Mouse (Mus musculus) v-Abl transformed pro-B cells (cell line): ENCODE measurements at regions not wholly inside any gene's neighbourhood (a gene's known extent, or its start where the extent isn't known, plus 50 kb on each side); places are given as distances from the start of the nearest gene placed in this dataset.

Experiments
- in situ Hi-C, 2 experiments: fragments of 400-800 bp; cut with MboI; formaldehyde crosslinking; loops; one replicate each; pipeline ENCODE4 v1.15.1; 2025; ENCODE audit not compliant: unreplicated experiment in 2 of 2

- in situ Hi-C loops, result no loop called here
These were observed 157.4 kb downstream of the Tmem17 start for GRCm38 (mm10) chr11:22669267-22669666.

GRCm38 (mm10) chr11:22671791-22672490 lies 160.1 kb downstream of the Tmem17 start:
- in situ Hi-C loops, result loop anchor here in 1 of 2 experiments (5.0 kb wide), 1 partner anchor 35 kb away; no protein-coding TSS in a partner anchor

DNA sequence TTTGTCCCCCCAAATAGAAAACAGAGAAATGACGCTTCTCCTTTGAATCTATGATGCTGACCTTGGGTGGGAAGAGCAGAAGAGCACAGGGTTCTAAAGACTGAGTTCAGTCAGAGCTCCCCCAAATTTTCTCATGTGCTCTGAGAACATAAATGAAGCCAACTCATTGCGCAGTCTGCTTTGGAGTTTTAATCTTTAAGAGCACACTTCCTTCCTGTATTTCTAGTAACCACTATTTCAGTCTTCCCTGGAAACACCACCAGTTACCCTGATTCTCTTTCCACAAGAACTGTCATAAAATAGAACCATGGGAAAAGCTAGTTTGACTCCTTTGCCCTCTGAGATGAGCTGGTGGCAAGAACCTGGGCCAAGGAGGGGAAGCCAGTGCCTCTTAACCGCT lies 163.2 kb downstream of the Tmem17 start:
- in situ Hi-C loops, result loop anchor here in 1 of 2 experiments (5.0 kb wide), 1 partner anchor 282 kb away; no protein-coding TSS in a partner anchor

GRCm38 (mm10) chr11:22675754-22676153 lies 163.9 kb downstream of the Tmem17 start:
- in situ Hi-C loops, result loop anchor here in 1 of 2 experiments (5.0 kb wide), 1 partner anchor 282 kb away; no protein-coding TSS in a partner anchor

GRCm38 (mm10) chr11:22677337-22677736 lies 165.4 kb downstream of the Tmem17 start:
- in situ Hi-C loops, result loop anchor here in 1 of 2 experiments (5.0 kb wide), 1 partner anchor 280 kb away; no protein-coding TSS in a partner anchor

DNA sequence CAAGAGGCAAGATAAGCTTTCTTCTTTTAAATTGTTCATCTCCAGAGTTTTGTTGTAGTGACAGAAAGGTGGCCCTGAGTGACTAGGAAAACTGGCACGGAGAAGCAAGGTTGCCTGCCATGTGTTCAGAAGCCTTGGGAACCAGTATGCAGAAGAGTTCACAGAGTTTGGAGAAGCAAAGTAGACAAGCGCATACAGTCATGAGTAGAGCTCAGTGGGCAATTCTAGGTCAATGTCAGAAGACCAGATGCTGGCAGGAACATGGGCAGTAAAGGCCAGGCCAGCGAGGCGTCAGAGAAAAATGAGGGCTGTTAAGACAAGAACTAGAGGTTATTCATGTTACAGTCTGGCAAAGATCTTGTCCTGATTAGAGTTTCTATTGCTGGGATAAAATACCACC lies 172.7 kb downstream of the Tmem17 start:
- in situ Hi-C loops, result no loop called here

DNA sequence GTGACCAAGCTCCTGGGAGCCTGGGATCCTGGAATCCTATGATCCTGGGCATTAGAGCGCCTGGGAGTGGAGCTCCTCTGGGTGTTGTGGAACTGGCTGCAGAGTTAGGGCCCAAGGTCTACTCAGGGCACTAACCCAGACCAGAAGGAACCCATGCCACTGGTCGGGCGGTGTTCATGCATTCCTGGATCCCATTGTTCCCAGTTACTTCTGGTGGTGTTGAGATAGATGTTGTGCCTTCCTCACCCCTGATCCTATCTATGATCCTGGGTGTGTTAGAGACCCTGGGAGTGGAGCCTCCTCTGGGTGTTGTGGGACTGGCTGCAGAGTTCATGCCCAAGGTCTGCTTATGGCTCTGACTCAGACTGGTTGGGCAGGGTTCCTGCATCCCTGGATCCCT lies 169.9 kb downstream of the B3gnt2 start:
- in situ Hi-C loops, result no loop called here

- in situ Hi-C loops, result no loop called here
These were observed 168.4 kb downstream of the B3gnt2 start for GRCm38 (mm10) chr11:22692281-22692857.

GRCm38 (mm10) chr11:22692941-22693341 lies 167.8 kb downstream of the B3gnt2 start:
- in situ Hi-C loops, result no loop called here

DNA sequence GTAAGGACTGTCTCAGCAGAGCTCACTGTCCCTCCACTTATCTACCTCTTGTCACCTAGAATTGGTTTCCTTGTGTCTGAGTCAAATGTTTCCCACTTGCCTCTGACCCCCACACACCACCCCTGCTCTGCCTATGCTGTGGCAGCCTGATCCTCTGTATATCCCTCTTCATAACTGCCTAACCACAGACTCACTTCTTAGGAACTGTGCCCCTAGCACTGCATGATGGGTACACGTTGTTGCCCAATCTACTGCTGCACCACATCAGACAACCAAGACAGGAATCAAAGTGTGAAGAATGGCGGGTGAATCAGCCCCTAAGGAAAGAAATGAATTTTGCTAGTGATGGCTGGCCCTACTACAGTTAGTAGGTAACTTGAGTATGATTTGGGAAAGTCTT lies 167.4 kb downstream of the B3gnt2 start:
- in situ Hi-C loops, result no loop called here

GRCm38 (mm10) chr11:22693984-22694383 lies 166.8 kb downstream of the B3gnt2 start:
- in situ Hi-C loops, result no loop called here

DNA sequence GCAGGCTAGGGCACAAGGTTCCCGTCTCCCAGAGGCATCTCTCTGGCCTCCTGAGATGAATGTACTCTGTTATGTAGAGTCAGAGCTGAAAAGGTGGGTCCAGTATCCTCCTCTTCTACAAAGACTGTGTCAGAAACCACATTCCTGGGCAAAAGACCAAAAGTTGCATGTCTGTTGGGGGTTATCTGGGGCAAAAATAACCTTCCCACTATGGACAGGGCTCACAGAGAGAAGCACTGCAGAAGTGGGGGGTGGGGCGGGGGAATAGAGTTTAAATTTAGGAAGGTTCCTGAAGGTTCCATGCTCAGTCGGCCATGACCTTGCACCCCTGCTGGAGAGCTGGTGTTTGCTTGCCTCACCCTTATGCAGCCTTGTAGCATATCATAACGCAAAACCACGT lies 165.9 kb downstream of the B3gnt2 start:
- in situ Hi-C loops, result no loop called here

DNA sequence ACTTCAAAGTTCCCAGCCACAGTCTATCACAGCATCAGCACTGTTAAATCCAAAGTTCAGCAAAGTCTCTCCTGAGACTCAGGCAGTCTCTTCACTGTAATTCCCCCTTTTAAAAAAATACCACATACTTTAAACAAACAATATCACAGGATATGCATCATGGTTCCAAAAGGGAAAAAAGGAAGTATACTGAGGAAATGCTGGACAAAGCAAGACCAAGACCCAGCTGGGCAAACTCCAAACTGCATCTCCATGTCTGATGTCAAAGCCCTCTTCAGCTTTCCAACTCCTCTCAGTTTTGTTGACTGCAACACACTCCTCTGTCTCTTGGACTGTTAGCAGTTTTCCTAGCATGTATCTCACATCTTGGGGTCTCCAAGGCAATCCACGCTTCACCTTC lies 165.5 kb downstream of the B3gnt2 start:
- in situ Hi-C loops, result no loop called here

DNA sequence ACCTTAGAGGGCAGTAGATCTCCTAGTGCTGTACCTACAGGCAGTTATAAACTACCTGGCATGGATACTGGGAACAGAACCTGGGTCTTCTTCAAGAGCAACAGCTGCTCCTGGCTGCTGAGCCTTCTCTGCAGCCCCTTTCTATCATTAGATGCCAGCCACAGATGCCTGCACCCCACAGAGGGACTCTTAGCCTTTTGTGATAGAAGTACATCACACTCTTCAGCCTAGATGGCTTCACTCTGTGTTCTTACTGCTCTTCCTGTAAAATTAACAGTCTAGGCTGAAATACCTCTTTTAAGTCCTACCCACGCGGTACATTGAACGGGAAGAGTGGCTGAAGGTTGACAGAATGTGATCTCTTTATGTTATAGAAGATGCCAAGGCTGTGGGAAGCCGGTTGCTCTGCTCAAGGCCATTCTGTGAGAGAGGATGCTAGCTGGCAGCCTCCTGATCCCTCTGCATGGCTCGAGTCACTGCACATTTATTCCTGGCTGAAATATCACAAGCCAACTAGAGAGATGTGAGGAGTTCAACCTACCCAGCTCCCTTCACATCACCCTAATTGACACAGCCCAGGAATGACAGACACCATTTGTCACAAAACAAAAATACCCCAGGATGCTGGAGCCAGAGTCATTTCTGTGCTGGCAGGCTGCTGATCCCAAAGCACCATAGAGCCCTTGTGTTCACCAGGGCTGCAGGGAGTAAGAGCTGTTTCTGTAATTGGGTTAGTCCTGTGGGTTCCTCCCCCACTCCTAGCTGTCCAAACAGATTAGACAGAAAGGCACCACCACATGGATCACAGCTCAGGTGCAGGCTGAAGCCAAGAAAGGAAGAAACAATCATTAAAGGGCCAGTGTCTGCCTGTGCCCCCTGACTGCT lies 162.5 kb downstream of the B3gnt2 start:
- in situ Hi-C loops, result no loop called here

GRCm38 (mm10) chr11:22706082-22706481 lies 154.7 kb downstream of the B3gnt2 start:
- in situ Hi-C loops, result loop anchor here (5.0 to 10.0 kb wide), 2 partner anchors 249 to 251 kb away; no protein-coding TSS in a partner anchor
